Mouse (Mus musculus) ES-E14 (cell line): Measurements from ENCODE around the gene Prep.

ENCODE experiments used
- CHD2 ChIP-seq: IDR thresholded peaks from 2 replicates; pipeline ENCODE4 v1.6.1; 2014; ENCODE audit warnings: mild to moderate bottlenecking, low read depth, low read length, inconsistent platforms
- HCFC1 ChIP-seq: IDR thresholded peaks from 2 replicates; pipeline ENCODE4 v1.6.1; 2012; ENCODE audit warnings: low read length, inconsistent platforms, borderline replicate concordance; ENCODE audit not compliant: insufficient read depth
- MAFK ChIP-seq: IDR thresholded peaks from 2 replicates; pipeline ENCODE4 v1.6.1; 2014; ENCODE audit warnings: mild to moderate bottlenecking, low read depth, low read length, inconsistent platforms; ENCODE audit not compliant: insufficient read depth
- ZC3H11A ChIP-seq: IDR thresholded peaks from 2 replicates; pipeline ENCODE4 v1.6.1; 2012; ENCODE audit warnings: low read depth, mild to moderate bottlenecking, inconsistent platforms, low read length, borderline replicate concordance
- ZNF384 ChIP-seq: IDR thresholded peaks from 2 replicates; pipeline ENCODE4 v1.6.1; 2012; ENCODE audit warnings: low read depth, low read length, inconsistent platforms

DNA sequence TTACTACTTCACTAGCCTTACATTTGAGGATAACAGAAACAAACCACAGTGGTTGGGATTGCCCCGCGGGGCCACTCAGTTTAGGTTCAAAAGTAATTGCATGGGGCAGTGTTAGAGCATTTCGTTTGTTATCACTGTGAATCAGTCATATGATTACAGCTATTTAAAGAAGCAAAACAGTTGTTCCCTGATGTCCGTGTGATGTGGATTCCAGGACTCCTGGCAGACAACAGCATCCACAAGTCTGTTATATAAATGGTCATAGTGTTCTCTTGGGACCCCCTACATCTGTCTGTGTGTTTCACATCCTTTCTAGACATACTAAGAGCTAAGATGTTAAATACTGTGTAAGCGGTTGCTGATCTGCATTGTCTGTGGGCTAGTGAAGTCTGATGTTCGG lies 43.0 kb downstream of the Prep start:
- TF ChIP-seq MAFK (no peak), HCFC1 (no peak), ZC3H11A (no peak), ZNF384 (no peak), CHD2 (no peak)
